Mouse (Mus musculus): ENCODE measurements around the gene Mpp6. TPM values are rescaled to one million over a fixed set of nuclear protein-coding genes. Genes with fewer than 3 reads are reported as not detected.

Mpp6 gene
- total and polyA plus RNA-seq, 3 experiments: 86.9 to 107 (median 104) TPM

DNA sequence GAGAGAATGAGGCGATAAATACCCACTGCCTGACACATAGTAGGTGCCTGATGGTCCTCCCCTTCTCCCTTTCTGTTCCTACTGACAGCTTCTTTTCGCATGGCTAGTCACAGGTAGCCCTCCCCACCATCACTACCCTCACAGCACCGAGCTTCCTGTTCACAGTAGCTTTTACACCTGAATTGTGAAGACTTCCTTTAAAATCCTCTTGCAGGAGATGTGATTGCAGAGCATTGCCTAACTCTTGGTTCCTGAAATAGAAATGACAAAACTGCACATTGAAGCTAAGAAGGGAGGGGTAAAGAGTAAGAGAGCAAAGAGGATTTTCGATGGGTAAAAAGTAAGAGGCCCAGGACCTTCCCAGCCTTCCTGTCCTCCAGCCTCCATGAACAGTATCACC lies 134.9 kb downstream of the Mpp6 start:
- H3K4me3 ChIP-seq (replicated peaks in 1 of 3; ENCODE audit: low read depth in 2 of 3, low read length in 2 of 3, poor library complexity in 1 of 3): no peak overlapping the region
- H3K79me2 ChIP-seq (replicated peaks; ENCODE audit: control insufficient read depth, extremely low read depth, insufficient read depth, poor library complexity, severe bottlenecking): no peaks in the 10 kb centered on the region
- H3K4me1 ChIP-seq (ENCODE audit: control insufficient read depth in 1 of 2, insufficient read depth in 2 of 2): peaks cover 3 to 12% of the 10 kb centered on the region in 2 experiments; a peak in 1 of 4 replicates
- H3K27me3 ChIP-seq (replicated peaks): no peaks in the 10 kb centered on the region
- no peak overlapping the region for H3K4me2 ChIP-seq (ENCODE audit: insufficient read depth, low read depth, poor library complexity, severe bottlenecking)
- H3K27ac ChIP-seq (ENCODE audit: insufficient read depth, low read depth): no peak overlapping the region
- TF ChIP-seq GABPA (IDR thresholded peaks at IDR 0.05; ENCODE audit: insufficient replicate concordance, low read depth, low read length): no peak
- no peak for TF ChIP-seq NRF1 (IDR thresholded peaks at IDR 0.05; ENCODE audit: low read depth, low read length)
- no peak for TF ChIP-seq UBTF (IDR thresholded peaks at IDR 0.05; ENCODE audit: low read depth, low read length)
- TF ChIP-seq ZNF384 (IDR thresholded peaks at IDR 0.05; ENCODE audit: low read depth, low read length): no peak
- no peak for TF ChIP-seq RCOR1 (conservative IDR thresholded peaks at IDR 0.05; ENCODE audit: low read depth, low read length)
- TF ChIP-seq HCFC1 (IDR thresholded peaks at IDR 0.05; ENCODE audit: low read depth, low read length): no peak
- no peak for TF ChIP-seq MXI1 (IDR thresholded peaks at IDR 0.05; ENCODE audit: low read depth, low read length)
- no peak for TF ChIP-seq KAT2A (IDR thresholded peaks at IDR 0.05; ENCODE audit: insufficient replicate concordance, low read length)
- H3K36me3 ChIP-seq (replicated peaks in 1 of 2; ENCODE audit: control insufficient read depth in 1 of 2, insufficient read depth in 1 of 2, low read length in 1 of 2): no peaks in the 10 kb centered on the region
- no peak overlapping the region for H3K9ac ChIP-seq (ENCODE audit: insufficient read depth, low read depth)
- H3K9me3 ChIP-seq (replicated peaks; ENCODE audit: low read length): no peaks in the 10 kb centered on the region
- in situ Hi-C loops (cut with MboI; ENCODE audit: low pct_ligation_motif_present, low pct_unique_long_range_greater_than_20kb, low sequenced_read_pairs): no loop called here
- no peak for DNase-seq (ENCODE audit: extremely low read depth)
- dilution Hi-C loops (cut with MboI; ENCODE audit: extremely low pct_ligation_motif_present, extremely low pct_unique_long_range_greater_than_20kb, low sequenced_read_pairs): no loop called here

- no peak overlapping the region for H3K4me2 ChIP-seq (ENCODE audit: insufficient read depth, low read depth, poor library complexity, severe bottlenecking)
- dilution Hi-C loops (cut with MboI; ENCODE audit: extremely low pct_ligation_motif_present, extremely low pct_unique_long_range_greater_than_20kb, low sequenced_read_pairs) (no loop called here), in situ Hi-C loops (cut with MboI; ENCODE audit: low pct_ligation_motif_present, low pct_unique_long_range_greater_than_20kb, low sequenced_read_pairs) (no loop called here)
- peaks cover 3 to 12% of the 10 kb centered on the region in 2 experiments; a peak in 2 of 4 replicates for H3K4me1 ChIP-seq (ENCODE audit: control insufficient read depth in 1 of 2, insufficient read depth in 2 of 2)
- no peak overlapping the region for H3K4me3 ChIP-seq (replicated peaks in 1 of 3; ENCODE audit: low read depth in 2 of 3, low read length in 2 of 3, poor library complexity in 1 of 3)
- no peak overlapping the region for H3K9ac ChIP-seq (ENCODE audit: insufficient read depth, low read depth)
- DNase-seq (ENCODE audit: extremely low read depth): no peak
- no peaks in the 10 kb centered on the region for H3K79me2 ChIP-seq (replicated peaks; ENCODE audit: control insufficient read depth, extremely low read depth, insufficient read depth, poor library complexity, severe bottlenecking)
- H3K27ac ChIP-seq (ENCODE audit: insufficient read depth, low read depth): no peak overlapping the region
- no peaks in the 10 kb centered on the region for H3K36me3 ChIP-seq (replicated peaks in 1 of 2; ENCODE audit: control insufficient read depth in 1 of 2, insufficient read depth in 1 of 2, low read length in 1 of 2)
- no peaks in the 10 kb centered on the region for H3K9me3 ChIP-seq (replicated peaks; ENCODE audit: low read length)
- no peaks in the 10 kb centered on the region for H3K27me3 ChIP-seq (replicated peaks)
- TF ChIP-seq HCFC1 (IDR thresholded peaks at IDR 0.05; ENCODE audit: low read depth, low read length) (no peak), CHD2 (IDR thresholded peaks at IDR 0.05; ENCODE audit: low read length) (no peak), NRF1 (IDR thresholded peaks at IDR 0.05; ENCODE audit: low read depth, low read length) (no peak), ETS1 (conservative IDR thresholded peaks at IDR 0.05; ENCODE audit: low read depth, low read length) (no peak), JUN (IDR thresholded peaks at IDR 0.05; ENCODE audit: insufficient read depth, low read depth, low read length) (no peak), PAX5 (IDR thresholded peaks at IDR 0.05; ENCODE audit: low read length) (no peak), E2F4 (IDR thresholded peaks at IDR 0.05; ENCODE audit: insufficient replicate concordance, low read depth, low read length) (no peak), TCF12 (IDR thresholded peaks at IDR 0.05; ENCODE audit: low read depth, low read length) (no peak), SIN3A (IDR thresholded peaks at IDR 0.05; ENCODE audit: low read length) (no peak), MAFK (IDR thresholded peaks at IDR 0.05; ENCODE audit: insufficient replicate concordance, low read length) (no peak), MYC (IDR thresholded peaks at IDR 0.05; ENCODE audit: low read depth, low read length) (no peak), MEF2A (IDR thresholded peaks at IDR 0.05; ENCODE audit: borderline replicate concordance, low read depth, low read length) (no peak)
These were observed 137.3 kb downstream of the Mpp6 start for GRCm38 (mm10) chr6:50247356-50247755.

All from CH12.LX (cell line).